Mouse (Mus musculus) CH12.LX (cell line): ENCODE measurements at regions not wholly inside any gene's neighbourhood (a gene's known extent, or its start where the extent isn't known, plus 50 kb on each side); places are given as distances from the start of the nearest gene placed in this dataset.

Source experiments
- DNase-seq: peaks from one replicate; pipeline ENCODE4 v3.0.0-alpha.2; 2013; ENCODE audit errors: extremely low read depth
- H3K27ac ChIP-seq: 2 replicates; pipeline ENCODE4 v1.5.1; 2012; ENCODE audit warnings: low read depth, mild to moderate bottlenecking, control low read depth, moderate library complexity; ENCODE audit not compliant: insufficient read depth
- H3K27me3 ChIP-seq: replicated peaks from 2 replicates; pipeline ENCODE3; 2012; ENCODE audit warnings: inconsistent platforms
- H3K36me3 ChIP-seq, 2 experiments: replicated peaks in 1 of 2; 2 replicates each; pipeline versions ENCODE3 to v1.6.1; 2012; ENCODE audit warnings: inconsistent platforms in 1 of 2, low read length in 1 of 2, mild to moderate bottlenecking in 1 of 2, mixed read lengths in 1 of 2, moderate library complexity in 1 of 2; ENCODE audit not compliant: control insufficient read depth in 1 of 2, insufficient read depth in 1 of 2
- H3K4me1 ChIP-seq, 2 experiments: 2 replicates each; pipeline ENCODE4 v1.6.1; 2012; ENCODE audit warnings: inconsistent platforms in 1 of 2, moderate library complexity in 1 of 2; ENCODE audit not compliant: insufficient read depth in 2 of 2, control insufficient read depth in 1 of 2
- H3K4me2 ChIP-seq: 2 replicates; pipeline ENCODE4 v1.6.1; 2012; ENCODE audit warnings: low read depth, mild to moderate bottlenecking, control low read depth; ENCODE audit not compliant: poor library complexity, insufficient read depth, severe bottlenecking
- H3K4me3 ChIP-seq, 3 experiments: fragments of 150-350 bp in 1 of 3; sonication (generic) in 1 of 3; replicated peaks in 1 of 3; 2 replicates each; pipeline versions ENCODE3 to v1.5.1; 2011 to 2012; ENCODE audit warnings: low read depth in 2 of 3, low read length in 2 of 3, mild to moderate bottlenecking in 2 of 3, moderate library complexity in 2 of 3, control low read depth in 1 of 3, improper control_type of control experiment in 1 of 3, inconsistent platforms in 1 of 3, mixed read lengths in 1 of 3; ENCODE audit not compliant: poor library complexity in 1 of 3
- H3K79me2 ChIP-seq: replicated peaks from 2 replicates; pipeline ENCODE4 v1.6.1; 2012; ENCODE audit warnings: mild to moderate bottlenecking, moderate library complexity; ENCODE audit not compliant: control insufficient read depth, poor library complexity, insufficient read depth, severe bottlenecking; ENCODE audit errors: extremely low read depth
- H3K9ac ChIP-seq: 2 replicates; pipeline ENCODE4 v1.6.1; 2012; ENCODE audit warnings: low read depth, mild to moderate bottlenecking, control low read depth, moderate library complexity; ENCODE audit not compliant: insufficient read depth
- H3K9me3 ChIP-seq: replicated peaks from 2 replicates; pipeline ENCODE3; 2012; ENCODE audit warnings: low read length, inconsistent platforms, mixed read lengths
- BHLHE40 ChIP-seq: IDR thresholded peaks from 2 replicates; pipeline ENCODE4 v1.6.1; 2011; ENCODE audit warnings: mild to moderate bottlenecking, low read depth, low read length, improper control_type of control experiment
- CHD1 ChIP-seq: IDR thresholded peaks from 2 replicates; pipeline ENCODE4 v1.6.1; 2012; ENCODE audit warnings: low read depth, low read length, improper control_type of control experiment, inconsistent platforms
- CHD2 ChIP-seq: IDR thresholded peaks from 2 replicates; pipeline ENCODE4 v1.6.1; 2011; ENCODE audit warnings: low read length, improper control_type of control experiment
- ELF1 ChIP-seq: IDR thresholded peaks from 2 replicates; pipeline ENCODE4 v1.6.1; 2014; ENCODE audit warnings: low read depth, mild to moderate bottlenecking, inconsistent platforms, low read length, improper control_type of control experiment
- EP300 ChIP-seq: IDR thresholded peaks from 2 replicates; pipeline ENCODE4 v1.6.1; 2011; ENCODE audit warnings: low read length, improper control_type of control experiment
- ETS1 ChIP-seq: conservative IDR thresholded peaks from 2 replicates; pipeline ENCODE4 v1.6.1; 2012; ENCODE audit warnings: low read depth, mild to moderate bottlenecking, inconsistent platforms, low read length, improper control_type of control experiment, moderate library complexity
- GABPA ChIP-seq: IDR thresholded peaks from 2 replicates; pipeline ENCODE4 v1.6.1; 2012; ENCODE audit warnings: low read depth, low read length, improper control_type of control experiment, inconsistent platforms; ENCODE audit not compliant: insufficient replicate concordance
- IRF4 ChIP-seq: IDR thresholded peaks from 2 replicates; pipeline ENCODE4 v1.6.1; 2014; ENCODE audit warnings: low read depth, mild to moderate bottlenecking, inconsistent platforms, low read length, improper control_type of control experiment
- JUN ChIP-seq: IDR thresholded peaks from 2 replicates; pipeline ENCODE4 v1.6.1; 2011; ENCODE audit warnings: low read depth, mild to moderate bottlenecking, low read length, improper control_type of control experiment, moderate library complexity; ENCODE audit not compliant: insufficient read depth
- JUND ChIP-seq: conservative IDR thresholded peaks from 2 replicates; pipeline ENCODE4 v1.6.1; 2011; ENCODE audit warnings: low read depth, low read length, improper control_type of control experiment
- KAT2A ChIP-seq: IDR thresholded peaks from 2 replicates; pipeline ENCODE4 v1.6.1; 2012; ENCODE audit warnings: low read length, improper control_type of control experiment, inconsistent platforms; ENCODE audit not compliant: insufficient replicate concordance
- MAX ChIP-seq: IDR thresholded peaks from 2 replicates; pipeline ENCODE4 v1.6.1; 2011; ENCODE audit warnings: low read length, improper control_type of control experiment
- MEF2A ChIP-seq: IDR thresholded peaks from 2 replicates; pipeline ENCODE4 v1.6.1; 2014; ENCODE audit warnings: low read depth, mild to moderate bottlenecking, inconsistent platforms, low read length, improper control_type of control experiment, borderline replicate concordance
- MXI1 ChIP-seq: IDR thresholded peaks from 2 replicates; pipeline ENCODE4 v1.6.1; 2011; ENCODE audit warnings: mild to moderate bottlenecking, low read depth, low read length, improper control_type of control experiment
- NRF1 ChIP-seq: IDR thresholded peaks from 2 replicates; pipeline ENCODE4 v1.6.1; 2014; ENCODE audit warnings: low read depth, mild to moderate bottlenecking, inconsistent platforms, low read length, improper control_type of control experiment, moderate library complexity
- POLR2AphosphoS2 ChIP-seq: IDR thresholded peaks from 2 replicates; pipeline ENCODE4 v1.6.1; 2011; ENCODE audit warnings: low read depth, low read length, improper control_type of control experiment
- RAD21 ChIP-seq: IDR thresholded peaks from 2 replicates; pipeline ENCODE4 v1.6.1; 2011; ENCODE audit warnings: low read depth, mild to moderate bottlenecking, low read length, improper control_type of control experiment, moderate library complexity
- RCOR1 ChIP-seq: conservative IDR thresholded peaks from 2 replicates; pipeline ENCODE4 v1.6.1; 2012; ENCODE audit warnings: low read depth, mild to moderate bottlenecking, inconsistent platforms, low read length, improper control_type of control experiment
- SMC3 ChIP-seq: IDR thresholded peaks from 2 replicates; pipeline ENCODE4 v1.6.1; 2011; ENCODE audit warnings: low read depth, low read length, improper control_type of control experiment
- TBP ChIP-seq: conservative IDR thresholded peaks from 2 replicates; pipeline ENCODE4 v1.6.1; 2011; ENCODE audit warnings: low read depth, low read length, improper control_type of control experiment
- TCF12 ChIP-seq: IDR thresholded peaks from 2 replicates; pipeline ENCODE4 v1.6.1; 2014; ENCODE audit warnings: low read depth, mild to moderate bottlenecking, inconsistent platforms, low read length, improper control_type of control experiment
- USF1 ChIP-seq: IDR thresholded peaks from 2 replicates; pipeline ENCODE4 v1.6.1; 2014; ENCODE audit warnings: low read depth, mild to moderate bottlenecking, inconsistent platforms, low read length, improper control_type of control experiment
- USF2 ChIP-seq: conservative IDR thresholded peaks from 2 replicates; pipeline ENCODE4 v1.6.1; 2011; ENCODE audit warnings: low read depth, low read length, improper control_type of control experiment
- ZMIZ1 ChIP-seq: IDR thresholded peaks from 2 replicates; pipeline ENCODE4 v1.6.1; 2012; ENCODE audit warnings: low read depth, mild to moderate bottlenecking, inconsistent platforms, low read length, improper control_type of control experiment
- ZNF384 ChIP-seq: IDR thresholded peaks from 2 replicates; pipeline ENCODE4 v1.6.1; 2012; ENCODE audit warnings: low read depth, low read length, improper control_type of control experiment, inconsistent platforms
- dilution Hi-C: fragments of 300-500 bp; cut with MboI; formaldehyde crosslinking; loops from 2 replicates; pipeline ENCODE4 v1.14.3; 2020; ENCODE audit warnings: low sequenced_read_pairs; ENCODE audit not compliant: extremely low pct_unique_long_range_greater_than_20kb, extremely low pct_ligation_motif_present
- in situ Hi-C: fragments of 300-500 bp; cut with MboI; formaldehyde crosslinking; loops from 3 replicates; pipeline ENCODE4 v1.14.3; 2019; ENCODE audit warnings: low sequenced_read_pairs, low pct_ligation_motif_present, low pct_unique_long_range_greater_than_20kb, mixed read lengths

DNA sequence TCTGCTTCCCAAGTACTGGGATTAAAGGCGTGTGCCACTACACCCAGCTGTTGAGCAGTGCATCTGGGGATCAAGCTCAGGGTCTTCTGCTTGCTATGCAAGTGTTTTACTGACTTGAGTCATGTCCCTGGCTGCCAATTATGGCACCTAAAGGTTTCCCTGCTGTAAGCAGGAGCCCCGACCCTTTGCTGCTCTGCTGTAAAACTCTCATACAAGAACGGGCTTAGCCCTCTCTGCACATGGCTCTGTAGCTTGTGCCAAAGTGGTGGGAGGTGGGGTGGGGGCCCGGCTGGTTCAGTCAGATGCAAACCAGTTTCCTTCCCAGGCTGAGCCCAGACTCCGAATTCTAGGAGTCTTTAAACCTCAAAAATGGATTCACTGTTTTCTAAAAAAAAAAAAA, 281.6 kb upstream of the Tbx3 start:
- H3K9ac ChIP-seq: no peak overlapping the region
- in situ Hi-C loops (no loop called here), dilution Hi-C loops (no loop called here)
- no peaks in the 10 kb centered on the region for H3K36me3 ChIP-seq
- H3K4me1 ChIP-seq: no peaks in the 10 kb centered on the region
- no peak for DNase-seq
- no peak for TF ChIP-seq JUND
- no peak for TF ChIP-seq CHD2
- no peak for TF ChIP-seq POLR2AphosphoS2
- no peak for TF ChIP-seq ZNF384
- no peak for TF ChIP-seq CHD1
- TF ChIP-seq USF1: no peak
- TF ChIP-seq TCF12: no peak
- no peak for TF ChIP-seq KAT2A
- TF ChIP-seq RCOR1: no peak
- no peak for TF ChIP-seq ZMIZ1
- TF ChIP-seq USF2: no peak
- no peak for TF ChIP-seq MAX
- TF ChIP-seq MEF2A: no peak
- no peak for TF ChIP-seq ETS1
- TF ChIP-seq MXI1: no peak
- no peak overlapping the region for H3K27ac ChIP-seq
- no peaks in the 10 kb centered on the region for H3K79me2 ChIP-seq
- no peak overlapping the region for H3K4me2 ChIP-seq
- H3K4me3 ChIP-seq: no peak overlapping the region
- no peaks in the 10 kb centered on the region for H3K27me3 ChIP-seq
- H3K9me3 ChIP-seq: peaks cover 93% of the 10 kb centered on the region

GRCm38 (mm10) chr5:119389384-119389783, 281.1 kb upstream of the Tbx3 start:
- TF ChIP-seq BHLHE40 (no peak), JUN (no peak), EP300 (no peak), TBP (no peak), CHD2 (no peak), RCOR1 (no peak), RAD21 (no peak), MXI1 (no peak), CHD1 (no peak), SMC3 (no peak), IRF4 (no peak), GABPA (no peak), ELF1 (no peak), ZMIZ1 (no peak), NRF1 (no peak)
- dilution Hi-C loops (no loop called here), in situ Hi-C loops (no loop called here)
- no peak overlapping the region for H3K9ac ChIP-seq
- peaks cover 90% of the 10 kb centered on the region for H3K9me3 ChIP-seq
- H3K27me3 ChIP-seq: no peaks in the 10 kb centered on the region
- H3K4me3 ChIP-seq: no peak overlapping the region
- H3K36me3 ChIP-seq: no peaks in the 10 kb centered on the region
- H3K4me2 ChIP-seq: no peak overlapping the region
- no peaks in the 10 kb centered on the region for H3K4me1 ChIP-seq
- H3K27ac ChIP-seq: no peak overlapping the region
- no peaks in the 10 kb centered on the region for H3K79me2 ChIP-seq
- DNase-seq: no peak
